Mouse (Mus musculus) testis, postnatal 10 days (tissue): ENCODE measurements around the gene Hephl1.

Source experiments
- DNase-seq: peaks from one replicate; pipeline ENCODE4 v3.0.0; 2021; ENCODE audit warnings: low spot score

Gene Hephl1

DNA sequence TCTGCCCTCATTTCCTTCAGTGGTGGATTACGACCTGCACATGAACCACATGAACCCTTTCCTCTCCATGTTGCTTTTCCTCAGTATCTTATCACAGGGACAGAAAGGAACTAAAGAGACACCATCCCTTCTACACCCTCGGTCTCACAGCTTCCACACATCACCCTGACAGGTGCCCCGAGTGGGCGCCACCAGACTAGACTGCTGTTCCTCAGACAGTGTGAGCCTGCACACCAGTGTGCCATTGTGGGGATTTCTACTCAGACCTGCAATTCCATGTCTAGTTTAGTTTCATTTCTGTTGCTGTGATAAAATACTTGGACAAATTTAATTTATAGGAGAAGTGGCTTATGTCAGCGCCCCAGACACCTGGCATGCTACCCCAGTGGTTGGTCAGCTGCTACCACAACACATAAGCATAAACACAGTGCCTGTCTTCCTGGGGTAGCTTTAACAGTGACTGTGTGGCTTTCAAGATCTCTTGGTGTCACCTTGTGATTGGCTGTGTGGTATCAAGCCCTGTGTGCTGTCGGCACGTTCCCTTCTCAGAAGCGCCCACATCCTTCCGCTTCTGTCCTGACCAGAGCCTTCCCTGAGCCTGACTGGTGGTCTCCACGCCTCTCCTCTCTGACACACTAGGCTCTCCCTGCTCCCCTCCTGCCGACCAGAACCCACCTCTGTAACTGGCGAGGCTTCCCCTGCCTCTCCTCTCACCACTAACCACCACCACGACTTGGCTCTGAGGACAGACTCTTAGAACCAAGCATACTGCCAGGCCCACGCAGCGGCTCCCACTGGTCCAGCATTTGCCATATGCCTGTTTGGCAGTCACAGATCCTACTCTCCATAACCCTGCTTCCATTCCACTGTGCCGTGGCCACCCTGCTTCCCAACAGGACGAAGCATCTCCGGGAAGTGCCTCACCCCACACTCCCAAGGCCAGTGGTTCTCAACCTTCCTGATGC, 93.8 kb downstream of the Hephl1 start:
- no peak for DNase-seq

DNA sequence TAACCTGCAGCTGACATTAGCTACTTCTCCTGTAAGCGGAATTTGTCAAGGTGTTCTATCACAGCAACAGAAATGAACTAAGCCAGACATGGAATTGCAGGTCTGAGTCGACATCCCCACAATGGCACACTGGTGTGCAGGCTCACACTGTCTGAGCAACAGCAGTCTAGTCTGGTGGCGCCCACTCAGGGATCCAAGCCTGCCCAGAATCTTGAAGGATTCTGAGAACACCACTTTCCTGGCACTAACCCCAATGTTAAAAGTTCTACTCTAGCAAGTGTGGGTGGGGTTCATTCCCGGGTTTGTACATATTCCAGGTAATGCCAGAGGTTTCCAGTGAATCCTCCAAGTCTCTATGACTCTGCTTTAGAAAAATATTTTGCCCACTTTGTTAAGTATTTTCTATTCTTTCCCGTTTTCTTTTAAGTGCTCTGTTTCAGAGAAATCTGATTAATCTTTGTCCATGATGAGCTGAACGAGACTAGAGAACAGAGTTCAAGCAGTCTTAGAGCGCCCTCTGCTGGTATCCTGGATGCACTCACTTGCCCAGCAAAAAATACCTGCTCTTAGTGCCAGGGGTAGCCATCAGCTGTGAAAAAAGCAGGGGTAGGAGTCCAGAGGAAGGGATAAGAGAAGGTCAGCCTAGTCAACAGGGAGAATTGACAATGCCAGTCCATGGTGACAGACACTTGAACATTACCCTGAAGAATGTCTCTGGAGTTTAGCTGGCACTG, 96.5 kb downstream of the Hephl1 start:
- peak; percentile 80 for DNase-seq

GRCm38 (mm10) chr9:15007566-15007965, 104.3 kb downstream of the Hephl1 start:
- DNase-seq: no peak

DNA sequence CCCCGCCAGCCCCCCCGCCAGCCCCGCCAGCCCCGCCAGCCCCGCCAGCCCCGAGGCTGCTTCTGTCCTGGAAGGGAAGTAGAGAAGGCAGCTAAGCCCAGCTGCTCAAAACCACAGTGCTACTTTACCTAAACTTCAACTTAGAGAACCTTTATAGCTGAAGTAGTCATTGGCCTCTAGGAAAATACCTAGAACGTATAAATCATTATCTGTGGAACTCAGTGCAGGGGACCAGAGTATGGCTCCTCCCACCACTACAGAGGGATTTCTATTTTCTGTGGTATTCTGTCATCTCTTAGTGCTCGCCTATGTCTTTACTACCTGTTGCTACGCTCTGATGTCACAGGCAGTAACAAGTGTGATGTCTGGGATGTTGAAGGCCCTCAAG, 107.6 kb downstream of the Hephl1 start:
- no peak for DNase-seq

DNA sequence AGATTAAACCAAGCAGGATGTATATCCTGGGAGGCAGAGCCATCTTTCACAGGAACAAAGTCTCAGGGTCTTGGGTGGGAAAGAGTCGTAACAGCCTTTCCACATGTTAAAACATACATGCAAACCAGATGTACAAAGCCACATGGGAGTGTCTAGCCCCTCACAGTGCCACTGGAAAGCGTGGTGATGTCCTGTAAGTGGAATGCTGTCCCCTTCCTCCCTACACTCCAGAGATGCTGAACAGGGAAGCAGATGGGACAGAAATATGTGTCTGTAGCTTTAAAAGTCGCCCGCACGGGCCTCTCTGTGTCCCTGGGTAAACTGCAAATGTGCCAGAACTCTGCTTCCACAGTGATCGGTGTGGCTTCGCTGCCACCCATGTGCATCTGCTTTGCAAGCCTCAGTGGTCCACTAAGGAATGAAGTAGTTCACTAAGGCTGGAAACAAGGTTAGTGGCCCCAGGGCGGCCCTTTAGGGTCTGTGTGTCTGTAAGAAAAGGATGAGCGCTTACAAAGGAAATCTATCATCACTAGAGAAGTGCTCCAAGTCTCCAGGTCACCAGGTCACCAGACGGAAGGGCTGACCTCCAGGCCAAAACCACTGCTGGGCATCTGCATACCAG, 108.1 kb downstream of the Hephl1 start:
- no peak for DNase-seq

GRCm38 (mm10) chr9:15002995-15003613, 108.8 kb downstream of the Hephl1 start:
- DNase-seq: no peak
